15 mouse cellular contexts compared by ENCODE assay signal in the genomic region with DNA sequence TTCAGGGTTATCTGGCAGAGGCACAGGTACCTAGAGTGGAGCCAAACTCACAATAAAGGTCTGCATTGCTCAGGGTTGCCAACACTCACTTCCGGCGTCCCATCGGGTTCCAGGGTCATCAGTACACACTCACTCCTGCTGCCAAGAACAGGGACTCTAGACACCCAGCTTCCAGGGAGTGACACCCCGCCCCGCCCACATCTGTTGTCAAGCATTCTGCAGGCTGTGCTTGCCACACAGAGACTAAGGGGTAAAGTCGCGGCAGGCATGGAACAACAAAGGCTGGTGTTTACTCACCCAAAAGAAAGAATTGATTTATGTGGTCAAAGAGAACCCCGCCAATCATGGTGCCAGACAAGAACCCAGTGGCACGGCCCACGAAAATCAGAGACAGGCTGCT. TPM values are rescaled to one million over a fixed set of nuclear protein-coding genes. Genes with fewer than 3 reads are reported as not detected.
DNase-seq lines count a peak whose midpoint lies in the region; ATAC-seq and TF ChIP-seq lines count a peak whose summit lies in the region.
"Had no signal": no experiment of that assay in that cellular context is flagged by ENCODE, and none has a peak within 500 bp of the region (broad histone marks: within the 10 kb centered on the region; RNA-seq: fewer than 3 reads in every experiment).

No protein-coding gene starts in this region.

- no peak for TF ChIP-seq CTCF in liver, postnatal 0 days (IDR thresholded peaks at IDR 0.05; ENCODE audit: low read depth)

- no peaks in the 10 kb centered on the region for H3K27me3 ChIP-seq in forebrain, embryonic 14.5 days (replicated peaks; ENCODE audit: control insufficient read depth, insufficient read depth, low read length)
- no peaks in the 10 kb centered on the region for H3K27me3 ChIP-seq in forebrain, embryonic 16.5 days (replicated peaks; ENCODE audit: control insufficient read depth, insufficient read depth, low read length)
- no peaks in the 10 kb centered on the region for H3K27me3 ChIP-seq in liver, postnatal 0 days (ENCODE audit: insufficient read depth, low read length)
- H3K27me3 ChIP-seq: heart, embryonic 15.5 days; Patski had no signal

- peak; percentile 16 for DNase-seq in forebrain, embryonic 14.5 days (ENCODE audit: low spot score)
- DNase-seq in layer of hippocampus, adult 9-11 months: peak; percentile 45
- DNase-seq in layer of hippocampus, postnatal 14 days (ENCODE audit: low spot score in 2 of 2): no peak
- peak; percentile 39 for DNase-seq in T-cell, adult 2 months (ENCODE audit: low spot score)
- DNase-seq in liver, postnatal 0 days: peak; percentile 83
- DNase-seq: cerebellum, adult 11-12 months; right cerebral cortex, postnatal 14 days had no signal

- TF ChIP-seq EP300 in liver, postnatal 0 days (IDR thresholded peaks at IDR 0.05; ENCODE audit: low read depth): peak; percentile 55; the same call in 1 of the 2 replicates

- no peak overlapping the region for H3K27ac ChIP-seq in forebrain, embryonic 14.5 days (ENCODE audit: low read depth, low read length)
- no peak overlapping the region for H3K27ac ChIP-seq in forebrain, embryonic 16.5 days (ENCODE audit: low read length)
- H3K27ac ChIP-seq in liver, postnatal 0 days (ENCODE audit: low read depth): peak overlapping the region; percentile 78
- H3K27ac ChIP-seq: heart, embryonic 15.5 days; limb, embryonic 12.5 days had no signal

- no peak overlapping the region for H3K4me2 ChIP-seq in forebrain, embryonic 14.5 days (ENCODE audit: low read length)
- H3K4me2 ChIP-seq in forebrain, embryonic 16.5 days (ENCODE audit: low read length): no peak overlapping the region
- no peak overlapping the region for H3K4me2 ChIP-seq in liver, postnatal 0 days (ENCODE audit: low read depth, low read length)
- H3K4me2 ChIP-seq: heart, embryonic 15.5 days; limb, embryonic 12.5 days; midbrain, embryonic 11.5 days had no signal

- peak; percentile 46; the same call in 1 of the 2 replicates for ATAC-seq in forebrain, embryonic 14.5 days
- ATAC-seq in forebrain, embryonic 16.5 days: no peak
- ATAC-seq in liver, postnatal 0 days: peak; percentile 100
- ATAC-seq in monocyte, adult 5-6 weeks (replicated peaks; ENCODE audit: insufficient number of reproducible peaks, low FRiP score, low TSS enrichment, poor library complexity, severe bottlenecking): no peak
- ATAC-seq: intestine, embryonic 16.5 days; Patski had no signal

- H3K9me3 ChIP-seq in forebrain, embryonic 14.5 days (replicated peaks; ENCODE audit: control insufficient read depth, low read length): no peaks in the 10 kb centered on the region
- no peaks in the 10 kb centered on the region for H3K9me3 ChIP-seq in forebrain, embryonic 16.5 days (ENCODE audit: control insufficient read depth, low read length)
- no peaks in the 10 kb centered on the region for H3K9me3 ChIP-seq in liver, postnatal 0 days (ENCODE audit: low read length)
- H3K9me3 ChIP-seq: heart, embryonic 15.5 days; limb, embryonic 12.5 days had no signal

- no peaks in the 10 kb centered on the region for H3K36me3 ChIP-seq in forebrain, embryonic 14.5 days (ENCODE audit: control insufficient read depth, insufficient read depth, low read length)
- H3K36me3 ChIP-seq in forebrain, embryonic 16.5 days (ENCODE audit: control insufficient read depth, insufficient read depth): no peaks in the 10 kb centered on the region
- H3K36me3 ChIP-seq in liver, postnatal 0 days (replicated peaks; ENCODE audit: insufficient read depth, low read length): no peaks in the 10 kb centered on the region
- H3K36me3 ChIP-seq: heart, embryonic 15.5 days; limb, embryonic 12.5 days had no signal

- WGBS in forebrain, embryonic 14.5 days: 34% methylated on average over 10 of the region's 10 CpGs
- 41% methylated on average over 10 of the region's 10 CpGs for WGBS in forebrain, embryonic 16.5 days
- 67% methylated on average over 10 of the region's 10 CpGs for WGBS in liver, postnatal 0 days (ENCODE audit: insufficient replicate concordance)

- no peak overlapping the region for H3K9ac ChIP-seq in forebrain, embryonic 14.5 days (ENCODE audit: low read length)
- no peak overlapping the region for H3K9ac ChIP-seq in forebrain, embryonic 16.5 days (replicated peaks; ENCODE audit: low read depth, low read length)
- no peak overlapping the region for H3K9ac ChIP-seq in liver, postnatal 0 days (replicated peaks)
- H3K9ac ChIP-seq: heart, embryonic 15.5 days; limb, embryonic 12.5 days had no signal

- H3K4me3 ChIP-seq in forebrain, embryonic 14.5 days (ENCODE audit: low read depth, low read length): no peak overlapping the region
- H3K4me3 ChIP-seq in forebrain, embryonic 16.5 days (replicated peaks; ENCODE audit: low read length): no peak overlapping the region
- H3K4me3 ChIP-seq in liver, postnatal 0 days (ENCODE audit: low read depth, low read length): no peak overlapping the region
- H3K4me3 ChIP-seq: heart, embryonic 15.5 days; limb, embryonic 12.5 days; myocyte had no signal

- H3K4me1 ChIP-seq in forebrain, embryonic 14.5 days (ENCODE audit: control insufficient read depth, insufficient read depth, low read length): no peaks in the 10 kb centered on the region
- H3K4me1 ChIP-seq in forebrain, embryonic 16.5 days (replicated peaks; ENCODE audit: control insufficient read depth, insufficient read depth, low read length): no peaks in the 10 kb centered on the region
- no peaks in the 10 kb centered on the region for H3K4me1 ChIP-seq in liver, postnatal 0 days (ENCODE audit: insufficient read depth)
- H3K4me1 ChIP-seq: heart, embryonic 15.5 days had no signal

RNA-seq across cellular contexts. Expression of a gene that starts 18.1 kb away (rescaled TPM):
- 0.35 and 0.41 TPM in 2 replicates for polyA plus RNA-seq in forebrain, embryonic 14.5 days (2014; fragmentation: Nextera tagmentation; extraction: Ambion mirVana)
- 0.09 and 0.32 TPM in 2 replicates for polyA plus RNA-seq in forebrain, embryonic 16.5 days (2015; fragmentation: Nextera tagmentation; extraction: Ambion mirVana)
- total RNA-seq in layer of hippocampus, postnatal 14 days (2021): 1 to 10 TPM in 1 of 2 experiments, under 1 TPM in 1; 0.12 to 1.2 TPM
- polyA plus RNA-seq in liver, postnatal 0 days (2015; fragmentation: Nextera tagmentation; extraction: Ambion mirVana): 6.0 and 6.1 TPM in 2 replicates
- not detected in 3 replicates for total RNA-seq in monocyte, adult 5-6 weeks (2017)
- polyA plus RNA-seq: midbrain, embryonic 11.5 days had no signal

RNA-seq across cellular contexts. Expression of a gene that starts 20.5 kb away (rescaled TPM):
- polyA plus RNA-seq in forebrain, embryonic 14.5 days (2014; fragmentation: Nextera tagmentation; extraction: Ambion mirVana): not detected in 2 replicates
- polyA plus RNA-seq in forebrain, embryonic 16.5 days (2015; fragmentation: Nextera tagmentation; extraction: Ambion mirVana): not detected in 2 replicates
- under 1 TPM; 0.25 to 0.45 TPM for total RNA-seq in layer of hippocampus, postnatal 14 days (2021)
- 0.06 and 0.09 TPM in 2 replicates for polyA plus RNA-seq in liver, postnatal 0 days (2015; fragmentation: Nextera tagmentation; extraction: Ambion mirVana)
- total RNA-seq in monocyte, adult 5-6 weeks (2017): 0.19 to 0.53 TPM in 2 of 3 replicates, not detected in the other
- polyA plus RNA-seq: heart, embryonic 15.5 days; midbrain, embryonic 11.5 days had no signal

RNA-seq across cellular contexts. Expression of a gene that starts 47.0 kb away (rescaled TPM):
- polyA plus RNA-seq in forebrain, embryonic 14.5 days (2014; fragmentation: Nextera tagmentation; extraction: Ambion mirVana): 0.12 and 0.15 TPM in 2 replicates
- not detected in 2 replicates for polyA plus RNA-seq in forebrain, embryonic 16.5 days (2015; fragmentation: Nextera tagmentation; extraction: Ambion mirVana)
- under 1 TPM in 1 of 2 experiments, not detected in 1; 0.39 TPM for total RNA-seq in layer of hippocampus, postnatal 14 days (2021)
- 4.8 and 5.5 TPM in 2 replicates for polyA plus RNA-seq in liver, postnatal 0 days (2015; fragmentation: Nextera tagmentation; extraction: Ambion mirVana)
- 1.3 to 1.6 TPM (median 1.4 TPM) in 3 replicates for total RNA-seq in monocyte, adult 5-6 weeks (2017)
- polyA plus RNA-seq: midbrain, embryonic 11.5 days had no signal

Comparison
In these comparisons a context has a peak if more than half of its experiments do, and no peak if none do; other contexts are left out.
1. ATAC-seq: peak in forebrain, embryonic 14.5 days (single experiment) and liver, postnatal 0 days (single experiment); none in forebrain, embryonic 16.5 days (single experiment) and monocyte, adult 5-6 weeks (single experiment).
2. DNase-seq: peak in forebrain, embryonic 14.5 days (single experiment), layer of hippocampus, adult 9-11 months (single experiment), T-cell, adult 2 months (single experiment) and liver, postnatal 0 days (single experiment); none in layer of hippocampus, postnatal 14 days (0 of 2).